Comparison of ENCODE assay signal across 8 mouse cellular contexts in genomic region chr4:48975810-48976209, GRCm38 (mm10).
"Had no signal": no experiment of that assay in that cellular context is flagged by ENCODE, and none has a peak within 500 bp of the region (broad histone marks: within the 10 kb centered on the region; RNA-seq: fewer than 3 reads in every experiment).

No protein-coding gene starts in this region.

- DNase-seq: liver, postnatal 0 days; lung, adult 2 months; lung, postnatal 14 days; lung, postnatal 36 days; right cerebral cortex, postnatal 25 days; thymus, adult 2 months; thymus, postnatal 25 days; thymus, postnatal 4 days had no signal
